Mouse (Mus musculus): ENCODE data around the gene Ell2.
"Not testable (repeated sequence)": the region's sequence is repeated elsewhere in the genome, so short reads cannot be mapped to it uniquely, and the experiment has no call there.

Ell2 gene

GRCm38 (mm10) chr13:75706457-75706856, at the start of gene Ell2:
Ell2 (plus strand) TSS chr13:75706757.
- DNase-seq (ENCODE audit: extremely low spot score, low spot score): no peak

GRCm38 (mm10) chr13:75685438-75685837, 21.1 kb upstream of the Ell2 start:
- DNase-seq (ENCODE audit: extremely low spot score, low spot score): no peak

DNA sequence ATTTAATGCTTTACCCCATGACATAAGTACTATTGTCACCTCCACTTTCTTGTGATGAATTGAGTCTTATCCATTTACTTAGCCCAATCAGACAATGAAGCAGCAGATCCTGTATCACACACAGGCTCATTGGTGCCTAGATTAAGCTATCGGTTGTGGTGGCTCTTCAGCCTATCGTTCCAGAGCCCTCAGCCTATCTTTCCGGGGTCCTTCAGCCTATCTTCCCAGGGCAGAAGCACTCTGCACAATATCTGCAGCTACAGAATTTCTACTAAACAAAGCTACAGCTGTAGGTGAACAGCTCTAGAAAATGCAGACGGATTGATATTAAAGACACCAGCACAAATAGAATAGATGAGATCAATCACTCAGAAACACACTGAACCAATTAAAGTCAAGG, 19.6 kb upstream of the Ell2 start:
- DNase-seq (ENCODE audit: extremely low spot score, low spot score): no peak

DNA sequence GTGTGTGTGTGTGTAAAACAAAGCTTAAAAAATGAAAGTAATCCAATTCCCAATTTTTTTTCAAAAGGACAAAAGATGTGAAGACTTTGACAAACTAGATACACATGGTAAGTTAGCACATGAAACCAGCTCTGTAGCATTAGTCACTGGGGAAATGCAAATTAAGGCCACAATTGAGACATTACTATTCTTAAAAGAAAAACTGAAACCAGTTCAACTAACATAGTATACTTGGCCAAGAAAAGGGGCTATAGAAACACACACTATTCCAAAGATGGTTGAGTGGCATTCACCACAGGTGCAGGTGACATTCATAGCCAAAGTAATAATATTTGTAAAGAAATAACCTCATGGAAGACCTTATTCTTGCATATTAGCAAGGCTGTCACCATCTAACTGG, 14.9 kb upstream of the Ell2 start:
- no peak for DNase-seq (ENCODE audit: extremely low spot score, low spot score)

- no peak for DNase-seq (ENCODE audit: extremely low spot score, low spot score)
Observed at GRCm38 (mm10) chr13:75693081-75693480, 13.5 kb upstream of the Ell2 start.

DNA sequence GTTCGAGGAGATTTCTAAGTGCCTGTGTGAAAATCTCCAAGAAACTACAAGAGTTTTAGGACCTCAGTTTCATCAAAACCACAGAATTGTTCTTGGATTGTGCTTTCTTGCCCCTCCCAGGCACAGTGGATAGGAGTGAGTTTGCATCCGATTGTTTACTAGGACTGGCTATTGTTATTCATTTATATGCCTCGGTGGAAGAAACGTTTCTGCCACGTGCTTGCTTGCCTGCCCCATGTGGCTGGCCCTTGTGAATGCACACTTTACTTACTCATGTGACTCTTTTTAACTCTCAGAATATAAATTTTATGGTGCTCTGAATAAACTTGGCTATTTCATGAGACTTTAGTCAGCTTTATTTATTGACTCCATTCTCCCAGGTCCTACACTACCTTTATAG, 3.7 kb upstream of the Ell2 start:
- DNase-seq (ENCODE audit: extremely low spot score, low spot score): no peak

GRCm38 (mm10) chr13:75706882-75707816, 592 bp downstream of the Ell2 start:
- peak; percentile 89 for DNase-seq (ENCODE audit: extremely low spot score, low spot score)

DNA sequence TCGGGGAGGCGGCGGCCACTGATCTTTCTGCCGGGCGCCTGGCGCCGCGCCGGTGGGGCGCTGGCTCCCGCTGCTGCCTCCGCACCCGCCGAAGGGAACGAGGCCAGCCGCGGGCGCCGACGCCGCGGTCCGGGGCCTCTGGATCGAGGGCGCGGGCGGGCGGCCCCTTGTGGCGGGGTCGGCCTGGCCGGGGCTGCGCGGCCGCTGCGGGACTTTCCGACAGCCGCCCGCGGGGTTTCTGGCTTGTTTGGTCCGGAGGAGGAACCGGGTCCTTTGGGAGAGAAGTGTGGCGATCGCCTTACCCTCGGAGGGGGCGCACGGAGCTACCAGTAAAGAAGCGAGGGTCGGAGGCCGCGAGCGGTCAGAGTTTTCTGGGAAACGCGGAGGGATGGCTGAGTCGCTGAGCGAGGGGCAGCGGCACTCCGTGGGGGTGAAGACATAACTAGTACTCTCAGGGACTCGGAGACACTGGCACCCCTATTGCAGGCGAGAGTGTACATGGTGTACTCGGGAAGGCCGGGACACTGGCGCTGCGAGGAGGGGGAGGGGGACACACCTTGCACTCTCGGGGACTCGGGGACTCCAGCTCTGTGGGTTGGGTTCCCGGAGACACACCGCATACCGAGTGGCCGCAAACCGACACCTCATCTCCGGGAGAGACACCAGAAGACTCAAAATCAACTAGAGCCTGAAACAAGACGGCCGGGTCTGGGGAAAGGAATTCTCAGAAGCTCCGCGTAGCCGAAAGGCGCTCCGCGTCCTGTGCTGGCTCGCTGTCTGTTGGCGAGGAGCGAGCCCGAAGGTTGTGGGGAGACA, 1.5 kb downstream of the Ell2 start:
- peak; percentile 79 for DNase-seq (ENCODE audit: extremely low spot score, low spot score)

- DNase-seq (ENCODE audit: extremely low spot score, low spot score): no peak
Observed at GRCm38 (mm10) chr13:75708637-75709002, 2.1 kb downstream of the Ell2 start.

DNA sequence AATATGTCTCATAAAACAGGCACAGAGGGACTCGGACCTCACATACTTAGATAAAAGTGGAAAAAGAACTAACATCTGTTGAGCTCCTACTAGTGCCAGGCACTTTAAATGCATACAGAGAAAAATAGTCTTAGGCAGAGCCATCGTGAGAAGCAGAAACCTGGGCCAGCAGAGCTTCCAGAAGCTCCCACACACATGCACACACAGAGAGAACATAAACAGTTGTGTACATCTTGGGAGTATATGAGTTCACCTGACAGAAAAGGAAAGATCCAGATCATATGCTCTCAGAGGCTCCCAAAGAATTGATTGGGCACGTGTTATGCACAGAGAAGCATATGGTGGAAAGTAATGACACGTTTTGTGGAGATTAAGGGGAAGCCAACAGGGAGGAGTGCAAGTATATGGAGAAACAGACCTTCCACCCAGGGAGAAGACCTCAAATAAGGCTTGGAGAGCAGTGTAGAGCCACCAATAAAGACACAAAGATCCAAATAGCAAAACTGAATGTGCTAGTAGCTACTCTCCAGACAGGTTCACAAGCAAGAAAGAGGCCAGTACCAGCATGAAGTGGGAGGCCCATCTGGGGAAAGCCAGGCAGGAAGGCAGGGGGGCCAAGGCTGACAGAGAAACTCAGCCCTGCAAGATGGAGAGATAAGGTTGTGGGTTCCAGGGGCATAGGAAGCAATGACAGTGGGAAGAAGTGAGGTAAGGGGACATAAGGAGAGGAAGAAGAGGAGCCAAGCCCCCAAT, 2.6 kb downstream of the Ell2 start:
- DNase-seq (ENCODE audit: extremely low spot score, low spot score): no peak

DNA sequence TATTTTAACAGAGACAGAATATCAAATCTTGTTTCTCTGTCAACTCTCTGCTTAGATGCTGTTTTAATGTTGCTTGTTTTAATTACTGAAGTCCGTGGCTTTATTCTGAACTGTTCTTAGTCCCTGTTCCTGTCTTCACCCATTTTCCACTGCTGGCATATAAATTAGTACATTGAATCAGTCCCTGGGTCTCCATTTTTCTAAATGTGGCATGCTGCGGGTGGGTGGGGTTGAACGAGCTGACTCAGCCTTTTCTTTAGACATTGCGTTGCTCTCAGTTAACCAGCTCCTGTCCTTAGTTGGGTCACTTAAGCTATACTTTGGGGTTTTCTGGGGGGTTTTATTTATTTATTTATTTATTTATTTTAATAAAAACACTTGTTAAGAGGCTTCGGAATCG, 3.6 kb downstream of the Ell2 start:
- DNase-seq (ENCODE audit: extremely low spot score, low spot score): no peak

GRCm38 (mm10) chr13:75711517-75711916, 5.0 kb downstream of the Ell2 start:
- not testable (repeated sequence) for DNase-seq (ENCODE audit: extremely low spot score, low spot score)

GRCm38 (mm10) chr13:75712544-75712943, 6.0 kb downstream of the Ell2 start:
- DNase-seq (ENCODE audit: extremely low spot score, low spot score): not testable (repeated sequence)

GRCm38 (mm10) chr13:75714407-75714806, 7.8 kb downstream of the Ell2 start:
- no peak for DNase-seq (ENCODE audit: extremely low spot score, low spot score)

- no peak for DNase-seq (ENCODE audit: extremely low spot score, low spot score)
Observed at GRCm38 (mm10) chr13:75717638-75718302, 11.2 kb downstream of the Ell2 start.

DNA sequence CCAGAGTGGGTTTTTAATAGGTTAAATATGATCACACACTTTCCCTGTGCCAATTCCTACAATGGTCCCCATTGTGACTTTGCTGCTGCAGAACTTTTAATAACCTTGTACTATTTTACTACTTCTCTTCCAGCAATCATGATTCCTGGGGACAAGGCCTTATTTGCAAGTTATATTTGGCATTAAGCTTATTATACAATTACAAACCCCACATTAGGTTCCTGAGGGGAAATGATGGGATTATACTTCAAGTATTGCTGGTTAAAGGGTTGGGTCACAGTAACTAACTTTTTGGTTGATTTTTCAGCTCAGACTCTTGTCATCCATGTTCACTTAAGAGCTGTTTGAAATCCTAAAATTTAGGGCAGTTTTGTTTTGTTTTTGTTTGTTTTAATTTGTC, 11.8 kb downstream of the Ell2 start:
- DNase-seq (ENCODE audit: extremely low spot score, low spot score): no peak

DNA sequence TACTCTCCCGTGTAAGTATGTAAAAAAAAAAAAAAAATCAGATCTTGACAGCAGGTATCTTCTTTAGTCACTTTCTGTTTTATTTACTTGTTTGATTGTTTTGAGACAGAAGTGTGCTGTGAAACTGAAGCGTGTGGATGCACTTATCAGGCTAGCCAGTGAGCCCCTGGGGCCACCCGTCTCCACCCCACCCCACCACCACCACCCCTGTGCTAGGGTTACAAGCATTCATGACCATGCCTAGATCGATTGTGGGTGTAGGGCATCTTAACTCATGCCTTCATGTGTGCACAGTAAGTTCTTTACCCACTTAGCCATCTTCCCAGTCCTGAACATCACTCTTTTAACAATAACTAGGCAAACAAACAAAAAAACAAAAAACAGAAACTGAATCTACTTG, 13.1 kb downstream of the Ell2 start:
- DNase-seq (ENCODE audit: extremely low spot score, low spot score): no peak

GRCm38 (mm10) chr13:75726569-75727373, 20.2 kb downstream of the Ell2 start:
- DNase-seq (ENCODE audit: extremely low spot score, low spot score): no peak

- DNase-seq (ENCODE audit: extremely low spot score, low spot score): no peak
Observed at GRCm38 (mm10) chr13:75727932-75728331, 21.4 kb downstream of the Ell2 start.

DNA sequence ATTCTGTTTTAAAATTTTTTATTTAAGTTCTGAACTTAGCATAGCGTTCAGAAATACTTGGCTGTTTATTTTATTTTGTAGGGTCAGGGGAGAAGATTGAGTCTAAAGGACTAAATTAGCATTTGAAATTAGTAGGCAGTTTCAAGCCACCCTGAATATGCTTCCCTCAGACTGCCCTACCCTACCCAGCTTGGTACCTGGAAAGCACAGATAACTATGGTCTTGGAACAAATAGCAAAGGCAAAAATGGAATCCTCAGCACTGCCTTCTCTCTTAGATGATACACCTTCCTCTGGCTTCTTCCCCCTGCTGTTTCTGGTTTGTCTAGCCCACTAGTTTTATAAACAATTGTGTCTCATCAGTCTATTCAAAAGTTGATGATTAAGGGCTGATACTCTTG, 23.3 kb downstream of the Ell2 start:
- no peak for DNase-seq (ENCODE audit: extremely low spot score, low spot score)

Data from neural tube, embryonic 10.5 days (tissue).